Mouse (Mus musculus) MEL (cell line): Measurements from ENCODE around the gene Kif26a.

Experiments
- CTCF ChIP-seq, 3 experiments: IDR thresholded peaks in 2 of 3; conservative IDR thresholded peaks in 1 of 3; 2 replicates each; pipeline ENCODE4 v1.5.1; 2011 to 2012; ENCODE audit warnings: low read length in 3 of 3, low read depth in 2 of 3, mild to moderate bottlenecking in 2 of 3, improper control_type of control experiment in 1 of 3, inconsistent platforms in 1 of 3, mixed read lengths in 1 of 3, moderate library complexity in 1 of 3; ENCODE audit not compliant: control insufficient read depth in 1 of 3, insufficient read depth in 1 of 3, poor library complexity in 1 of 3, severe bottlenecking in 1 of 3
- GABPA ChIP-seq: IDR thresholded peaks from 2 replicates; pipeline ENCODE4 v1.6.1; 2012; ENCODE audit warnings: low read depth, mild to moderate bottlenecking, inconsistent platforms, low read length, improper control_type of control experiment, moderate library complexity
- POLR2A ChIP-seq, 2 experiments: IDR thresholded peaks; 2 replicates each; pipeline ENCODE4 v1.6.1; 2011 to 2012; ENCODE audit warnings: low read length in 2 of 2, mild to moderate bottlenecking in 2 of 2, control low read depth in 1 of 2, improper control_type of control experiment in 1 of 2, low read depth in 1 of 2, moderate library complexity in 1 of 2; ENCODE audit not compliant: control insufficient read depth in 1 of 2, insufficient read depth in 1 of 2, poor library complexity in 1 of 2
- TBP ChIP-seq: IDR thresholded peaks from 2 replicates; pipeline ENCODE4 v1.8.0; 2011; ENCODE audit warnings: low read depth, low read length, improper control_type of control experiment
- USF1 ChIP-seq: IDR thresholded peaks from 2 replicates; pipeline ENCODE4 v1.6.1; 2014; ENCODE audit warnings: low read depth, mild to moderate bottlenecking, inconsistent platforms, low read length, improper control_type of control experiment, moderate library complexity

- TF ChIP-seq GABPA (no peak), CTCF (IDR thresholded peaks at IDR 0.05 in 2 of 3, conservative IDR thresholded peaks at IDR 0.05 in 1 of 3; ENCODE audit: control insufficient read depth in 1 of 3, insufficient read depth in 1 of 3, low read depth in 2 of 3, low read length in 3 of 3, poor library complexity in 1 of 3, severe bottlenecking in 1 of 3) (peak in 1 of 3 experiments; percentile 24; a peak in 2 of 6 replicates), POLR2A (IDR thresholded peaks at IDR 0.05; ENCODE audit: control insufficient read depth in 1 of 2, insufficient read depth in 1 of 2, low read depth in 1 of 2, low read length in 2 of 2, poor library complexity in 1 of 2) (no peak), TBP (no peak), USF1 (no peak)
These were observed 2.7 kb upstream of the Kif26a start for GRCm38 (mm10) chr12:112143116-112143832.
